ENCODE assay signal across 8 mouse cellular contexts in genomic region chr15:30740728-30741127, GRCm38 (mm10).
A peak's percentile ranks its signal among the peaks of the same experiment; 100 is the strongest.
DNase-seq lines count a peak whose midpoint lies in the region; ATAC-seq and TF ChIP-seq lines count a peak whose summit lies in the region.

No protein-coding gene starts in this region.

- WGBS in liver, postnatal 0 days (ENCODE audit: insufficient replicate concordance): 10% methylated on average over 6 of the region's 6 CpGs

- H3K27me3 ChIP-seq in Patski: no peaks in the 10 kb centered on the region
- H3K27me3 ChIP-seq in liver, postnatal 0 days (ENCODE audit: insufficient read depth, low read length): no peaks in the 10 kb centered on the region

- no peaks in the 10 kb centered on the region for H3K4me1 ChIP-seq in liver, postnatal 0 days (ENCODE audit: insufficient read depth)

- DNase-seq in 416B (ENCODE audit: low read depth) (peak; percentile 48), Patski (ENCODE audit: low read depth, low spot score) (peak; percentile 1)
- DNase-seq in cerebellum, postnatal 36 days: peak; percentile 69 to 79
- DNase-seq in kidney, postnatal 25 days: peak; percentile 37 to 72
- peak; percentile 36 for DNase-seq in liver, postnatal 0 days
- DNase-seq in ovary, postnatal 14 days (ENCODE audit: low spot score): peak; percentile 57

- no peak overlapping the region for H3K4me3 ChIP-seq in liver, postnatal 0 days (ENCODE audit: low read depth, low read length)

- CTCF ChIA-PET in Patski (lab: Charles Lee): interaction anchor here (1.0 to 1.1 kb wide), 2 partner anchors 21 to 307 kb away, joined by 3 to 5 read pairs; no protein-coding TSS in a partner anchor

- peak; percentile 87 for TF ChIP-seq CTCF in Patski (IDR thresholded peaks at IDR 0.05)
- TF ChIP-seq CTCF in liver, postnatal 0 days (IDR thresholded peaks at IDR 0.05; ENCODE audit: low read depth): peak; percentile 77

- POLR2A ChIA-PET in Patski (lab: Charles Lee): no interaction called here

- no peak overlapping the region for H3K27ac ChIP-seq in liver, postnatal 0 days (ENCODE audit: low read depth)

- peak; percentile 54 for ATAC-seq in Patski
- peak; percentile 79 for ATAC-seq in granulocyte monocyte progenitor cell, adult 5-6 weeks (replicated peaks; ENCODE audit: poor library complexity, severe bottlenecking)
- ATAC-seq in liver, postnatal 0 days: no peak
- ATAC-seq in erythroid progenitor cell, adult 5-6 weeks (replicated peaks; ENCODE audit: low FRiP score, poor library complexity, severe bottlenecking): no peak

- H3K9me3 ChIP-seq in liver, postnatal 0 days (ENCODE audit: low read length): no peaks in the 10 kb centered on the region

- H3K4me2 ChIP-seq in liver, postnatal 0 days (ENCODE audit: low read depth, low read length): no peak overlapping the region

- H3K36me3 ChIP-seq in liver, postnatal 0 days (replicated peaks; ENCODE audit: insufficient read depth, low read length): no peaks in the 10 kb centered on the region

- no peak overlapping the region for H3K9ac ChIP-seq in liver, postnatal 0 days (replicated peaks)

- TF ChIP-seq EP300 in liver, postnatal 0 days (IDR thresholded peaks at IDR 0.05; ENCODE audit: low read depth): no peak

- in situ Hi-C loops in Patski (cut with MboI; ENCODE audit: low pct_unique_long_range_greater_than_20kb): loop anchor here (10.0 kb wide), 2 partner anchors 306 to 716 kb away; no protein-coding TSS in a partner anchor

Comparison
In these comparisons a context has a peak if more than half of its experiments do, and no peak if none do; other contexts are left out.
1. DNase-seq: peak in every context shown above with its lines; median percentile 74 in cerebellum, postnatal 36 days; 57 in ovary, postnatal 14 days; 54 in kidney, postnatal 25 days; 48 in 416B; 36 in liver, postnatal 0 days; 1 in Patski.
2. ATAC-seq: peak in Patski (single experiment) and granulocyte monocyte progenitor cell, adult 5-6 weeks (single experiment); none in liver, postnatal 0 days (single experiment) and erythroid progenitor cell, adult 5-6 weeks (single experiment).